8 mouse cellular contexts compared by ENCODE assay signal in the genomic region with DNA sequence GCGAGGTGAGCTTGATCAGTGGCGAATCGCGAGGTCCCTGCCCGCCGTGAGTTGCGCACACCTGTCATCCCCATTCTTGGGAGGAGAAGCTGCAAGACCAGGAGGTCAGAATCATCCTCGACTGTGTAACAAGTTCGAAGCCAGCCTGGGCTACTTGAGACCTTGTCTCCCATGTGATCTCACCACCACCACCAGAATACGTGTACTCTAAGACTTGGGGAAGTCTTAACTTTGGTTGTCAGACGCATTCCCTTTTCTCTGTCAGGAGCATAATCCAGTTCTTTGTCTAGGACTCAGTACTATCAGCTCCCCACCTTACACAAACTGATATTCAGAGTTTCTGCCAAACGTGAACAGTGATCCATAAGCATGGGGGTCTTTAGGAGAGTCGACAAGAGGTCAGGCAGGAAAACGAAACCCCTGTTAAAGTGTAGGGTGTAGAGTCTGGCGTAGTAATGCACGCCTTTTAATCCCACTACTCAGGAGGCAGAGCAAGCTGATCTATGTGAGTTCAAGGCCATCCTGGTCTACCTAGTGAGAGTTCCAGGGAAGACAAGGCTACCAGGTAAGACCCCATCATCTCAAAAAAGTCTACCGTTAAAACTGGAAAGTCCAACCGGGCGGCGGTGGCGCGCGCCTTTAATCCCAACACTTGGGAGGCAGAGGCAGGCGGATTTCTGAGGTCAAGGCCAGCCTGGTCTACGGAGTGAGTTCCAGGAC. TPM values are rescaled to one million over a fixed set of nuclear protein-coding genes. Genes with fewer than 3 reads are reported as not detected.
DNase-seq lines count a peak whose midpoint lies in the region; ATAC-seq and TF ChIP-seq lines count a peak whose summit lies in the region.

No protein-coding gene starts in this region.

- ATAC-seq in heart, embryonic 11.5 days (replicated peaks; ENCODE audit: insufficient number of reproducible peaks, low FRiP score, low TSS enrichment): no peak
- no peak; the same call in 1 of the 2 replicates for ATAC-seq in forebrain, embryonic 16.5 days
- no peak for ATAC-seq in liver, embryonic 15.5 days (ENCODE audit: insufficient read depth)

- no peaks in the 10 kb centered on the region for H3K27me3 ChIP-seq in heart, embryonic 11.5 days (ENCODE audit: control insufficient read depth, insufficient read depth, low read length)
- no peaks in the 10 kb centered on the region for H3K27me3 ChIP-seq in ES-Bruce4 (ENCODE audit: control insufficient read depth, insufficient read depth, low read length, poor library complexity, severe bottlenecking)
- no peaks in the 10 kb centered on the region for H3K27me3 ChIP-seq in forebrain, embryonic 16.5 days (replicated peaks; ENCODE audit: control insufficient read depth, insufficient read depth, low read length)
- no peaks in the 10 kb centered on the region for H3K27me3 ChIP-seq in liver, embryonic 15.5 days

- TF ChIP-seq CTCF in ES-Bruce4 (IDR thresholded peaks at IDR 0.05; ENCODE audit: low read depth, low read length): no peak

- DNase-seq in heart, adult 9 months (ENCODE audit: low spot score in 2 of 2): no peak
- DNase-seq in thymus, postnatal 14 days: no peak
- no peak for DNase-seq in thymus, postnatal 0 days (ENCODE audit: low spot score)
- no peak for DNase-seq in layer of hippocampus, postnatal 14 days (ENCODE audit: low spot score in 2 of 2)

- H3K4me3 ChIP-seq in heart, embryonic 11.5 days (ENCODE audit: low read depth, low read length): peak overlapping the region; percentile 85
- H3K4me3 ChIP-seq in ES-Bruce4 (ENCODE audit: low read depth, low read length): peak overlapping the region; percentile 94
- peak overlapping the region; percentile 85 for H3K4me3 ChIP-seq in forebrain, embryonic 16.5 days (replicated peaks; ENCODE audit: low read length)
- H3K4me3 ChIP-seq in liver, embryonic 15.5 days (replicated peaks): peak overlapping the region; percentile 97

- TF ChIP-seq EP300 in ES-Bruce4 (IDR thresholded peaks at IDR 0.05; ENCODE audit: insufficient read depth, low read depth, low read length): no peak

- peaks cover 22% of the 10 kb centered on the region for H3K36me3 ChIP-seq in heart, embryonic 11.5 days (ENCODE audit: control insufficient read depth, insufficient read depth, low read length)
- peaks cover 21% of the 10 kb centered on the region for H3K36me3 ChIP-seq in ES-Bruce4 (ENCODE audit: control insufficient read depth, insufficient read depth, low read length, poor library complexity, severe bottlenecking)
- H3K36me3 ChIP-seq in forebrain, embryonic 16.5 days (ENCODE audit: control insufficient read depth, insufficient read depth): peaks cover 18% of the 10 kb centered on the region
- H3K36me3 ChIP-seq in liver, embryonic 15.5 days (replicated peaks): peaks cover 27% of the 10 kb centered on the region

- H3K4me2 ChIP-seq in heart, embryonic 11.5 days: peak overlapping the region; percentile 76
- H3K4me2 ChIP-seq in forebrain, embryonic 16.5 days (ENCODE audit: low read length): peak overlapping the region; percentile 76
- H3K4me2 ChIP-seq in liver, embryonic 15.5 days: peak overlapping the region; percentile 83

- H3K9me3 ChIP-seq in heart, embryonic 11.5 days (replicated peaks; ENCODE audit: control insufficient read depth, low read length): no peaks in the 10 kb centered on the region
- no peaks in the 10 kb centered on the region for H3K9me3 ChIP-seq in ES-Bruce4 (replicated peaks; ENCODE audit: control insufficient read depth, insufficient read depth, low read length, poor library complexity, severe bottlenecking)
- no peaks in the 10 kb centered on the region for H3K9me3 ChIP-seq in forebrain, embryonic 16.5 days (ENCODE audit: control insufficient read depth, low read length)
- H3K9me3 ChIP-seq in liver, embryonic 15.5 days (replicated peaks): no peaks in the 10 kb centered on the region

- H3K4me1 ChIP-seq in heart, embryonic 11.5 days (ENCODE audit: control insufficient read depth, insufficient read depth, low read length): peaks cover 30% of the 10 kb centered on the region
- H3K4me1 ChIP-seq in ES-Bruce4 (ENCODE audit: control insufficient read depth, insufficient read depth, low read length): no peaks in the 10 kb centered on the region
- H3K4me1 ChIP-seq in forebrain, embryonic 16.5 days (replicated peaks; ENCODE audit: control insufficient read depth, insufficient read depth, low read length): peaks cover 41% of the 10 kb centered on the region
- H3K4me1 ChIP-seq in liver, embryonic 15.5 days (replicated peaks): peaks cover 52% of the 10 kb centered on the region

- H3K9ac ChIP-seq in heart, embryonic 11.5 days (ENCODE audit: low read depth, low read length): peak overlapping the region; percentile 89
- H3K9ac ChIP-seq in ES-Bruce4 (ENCODE audit: low read depth, poor library complexity, severe bottlenecking): peak overlapping the region; percentile 86
- H3K9ac ChIP-seq in forebrain, embryonic 16.5 days (replicated peaks; ENCODE audit: low read depth, low read length): peak overlapping the region; percentile 80
- H3K9ac ChIP-seq in liver, embryonic 15.5 days: peak overlapping the region; percentile 98

- H3K27ac ChIP-seq in heart, embryonic 11.5 days (ENCODE audit: low read depth, low read length): peak overlapping the region; percentile 35; the same call in 1 of the 2 replicates
- H3K27ac ChIP-seq in ES-Bruce4 (ENCODE audit: insufficient read depth, low read length): no peak overlapping the region
- peak overlapping the region; percentile 91; the same call in 1 of the 2 replicates for H3K27ac ChIP-seq in forebrain, embryonic 16.5 days (ENCODE audit: low read length)
- peak overlapping the region; percentile 98 for H3K27ac ChIP-seq in liver, embryonic 15.5 days (replicated peaks)

- WGBS in heart, embryonic 11.5 days (ENCODE audit: insufficient replicate concordance): 42% methylated on average over 25 of the region's 25 CpGs
- 42% methylated on average over 25 of the region's 25 CpGs for WGBS in forebrain, embryonic 16.5 days
- WGBS in liver, embryonic 15.5 days (ENCODE audit: insufficient replicate concordance): 38% methylated on average over 25 of the region's 25 CpGs

- no peak for TF ChIP-seq POLR2A in ES-Bruce4 (IDR thresholded peaks at IDR 0.05; ENCODE audit: insufficient read depth, low read length)

RNA-seq across cellular contexts. Expression of a gene that starts 0.7 kb away (rescaled TPM):
- polyA plus RNA-seq in heart, embryonic 11.5 days (2014; fragmentation: Nextera tagmentation; extraction: Ambion mirVana): 18.1 and 18.7 TPM in 2 replicates
- polyA plus RNA-seq in ES-Bruce4 (2011; ENCODE audit: insufficient read depth, insufficient read length, low read depth, missing spikeins): 24.3 and 29.0 TPM in 2 replicates
- 24.4 and 26.1 TPM in 2 replicates for polyA plus RNA-seq in forebrain, embryonic 16.5 days (2015; fragmentation: Nextera tagmentation; extraction: Ambion mirVana)
- polyA plus RNA-seq in liver, embryonic 15.5 days (2015; fragmentation: Nextera tagmentation; extraction: Ambion mirVana): 9.2 and 10.8 TPM in 2 replicates
- polyA plus RNA-seq in thymus, postnatal 0 days (2015; fragmentation: Nextera tagmentation; extraction: Ambion mirVana): 15.7 and 17.0 TPM in 2 replicates
- 10 to 100 TPM; 12.7 to 13.5 TPM for total RNA-seq in layer of hippocampus, postnatal 14 days (2021)

RNA-seq across cellular contexts. Expression of a gene that starts 0.9 kb away (rescaled TPM):
- 53.1 and 54.7 TPM in 2 replicates for polyA plus RNA-seq in heart, embryonic 11.5 days (2014; fragmentation: Nextera tagmentation; extraction: Ambion mirVana)
- 22.8 and 23.4 TPM in 2 replicates for polyA plus RNA-seq in ES-Bruce4 (2011; ENCODE audit: insufficient read depth, insufficient read length, low read depth, missing spikeins)
- polyA plus RNA-seq in forebrain, embryonic 16.5 days (2015; fragmentation: Nextera tagmentation; extraction: Ambion mirVana): 43.0 and 43.4 TPM in 2 replicates
- 40.6 and 45.1 TPM in 2 replicates for polyA plus RNA-seq in liver, embryonic 15.5 days (2015; fragmentation: Nextera tagmentation; extraction: Ambion mirVana)
- 53.3 and 54.7 TPM in 2 replicates for polyA plus RNA-seq in thymus, postnatal 0 days (2015; fragmentation: Nextera tagmentation; extraction: Ambion mirVana)
- total RNA-seq in layer of hippocampus, postnatal 14 days (2021): 10 to 100 TPM; 24.5 to 24.7 TPM

RNA-seq across cellular contexts. Expression of a gene that starts 24.9 kb away (rescaled TPM):
- 0.23 and 0.30 TPM in 2 replicates for polyA plus RNA-seq in heart, embryonic 11.5 days (2014; fragmentation: Nextera tagmentation; extraction: Ambion mirVana)
- polyA plus RNA-seq in ES-Bruce4 (2011; ENCODE audit: insufficient read depth, insufficient read length, low read depth, missing spikeins): 18.0 and 18.1 TPM in 2 replicates
- 0.32 and 0.35 TPM in 2 replicates for polyA plus RNA-seq in forebrain, embryonic 16.5 days (2015; fragmentation: Nextera tagmentation; extraction: Ambion mirVana)
- polyA plus RNA-seq in liver, embryonic 15.5 days (2015; fragmentation: Nextera tagmentation; extraction: Ambion mirVana): not detected in 2 replicates
- 38.4 and 45.2 TPM in 2 replicates for polyA plus RNA-seq in thymus, postnatal 0 days (2015; fragmentation: Nextera tagmentation; extraction: Ambion mirVana)
- total RNA-seq in layer of hippocampus, postnatal 14 days (2021): not detected

RNA-seq across cellular contexts. Expression of a gene that starts 35.0 kb away (rescaled TPM):
- polyA plus RNA-seq in heart, embryonic 11.5 days (2014; fragmentation: Nextera tagmentation; extraction: Ambion mirVana): 17.1 and 18.7 TPM in 2 replicates
- 7.4 and 13.5 TPM in 2 replicates for polyA plus RNA-seq in ES-Bruce4 (2011; ENCODE audit: insufficient read depth, insufficient read length, low read depth, missing spikeins)
- 41.6 and 44.4 TPM in 2 replicates for polyA plus RNA-seq in forebrain, embryonic 16.5 days (2015; fragmentation: Nextera tagmentation; extraction: Ambion mirVana)
- 12.4 and 14.5 TPM in 2 replicates for polyA plus RNA-seq in liver, embryonic 15.5 days (2015; fragmentation: Nextera tagmentation; extraction: Ambion mirVana)
- polyA plus RNA-seq in thymus, postnatal 0 days (2015; fragmentation: Nextera tagmentation; extraction: Ambion mirVana): 19.4 and 19.9 TPM in 2 replicates
- total RNA-seq in layer of hippocampus, postnatal 14 days (2021): 10 to 100 TPM; 22.0 to 27.0 TPM

RNA-seq across cellular contexts. Expression of a gene that starts 35.9 kb away (rescaled TPM):
- polyA plus RNA-seq in heart, embryonic 11.5 days (2014; fragmentation: Nextera tagmentation; extraction: Ambion mirVana): 19.2 and 19.4 TPM in 2 replicates
- 15.6 and 20.6 TPM in 2 replicates for polyA plus RNA-seq in ES-Bruce4 (2011; ENCODE audit: insufficient read depth, insufficient read length, low read depth, missing spikeins)
- 35.5 and 36.3 TPM in 2 replicates for polyA plus RNA-seq in forebrain, embryonic 16.5 days (2015; fragmentation: Nextera tagmentation; extraction: Ambion mirVana)
- 14.9 and 15.0 TPM in 2 replicates for polyA plus RNA-seq in liver, embryonic 15.5 days (2015; fragmentation: Nextera tagmentation; extraction: Ambion mirVana)
- polyA plus RNA-seq in thymus, postnatal 0 days (2015; fragmentation: Nextera tagmentation; extraction: Ambion mirVana): 21.6 and 22.1 TPM in 2 replicates
- 10 to 100 TPM; 42.5 to 46.2 TPM for total RNA-seq in layer of hippocampus, postnatal 14 days (2021)

Comparison
In these comparisons a context has a peak if more than half of its experiments do, and no peak if none do; other contexts are left out.
1. RNA of a gene that starts 24.9 kb away (polyA plus RNA-seq): 38.4 to 45.2 TPM in thymus, postnatal 0 days and 18.0 to 18.1 TPM in ES-Bruce4; 0.32 to 0.35 TPM in forebrain, embryonic 16.5 days, 0.23 to 0.30 TPM in heart, embryonic 11.5 days and not detected in liver, embryonic 15.5 days; every median in the first group is over 10 times any median in the second.
2. Peak in every context shown above with its lines, with median percentiles within 50 percentile points of each other: H3K4me2 ChIP-seq, H3K4me3 ChIP-seq and H3K9ac ChIP-seq.